Mouse (Mus musculus): ENCODE results near the gene Gm3336. TPM values are rescaled to one million over a fixed set of nuclear protein-coding genes. Genes with fewer than 3 reads are reported as not detected.

Gm3336 gene
- total and polyA plus RNA-seq, 3 experiments: 0.25 to 0.49 TPM; not detected in 1

- Histone ChIP-seq H3K79me2 (replicated peaks; ENCODE audit: control insufficient read depth, extremely low read depth, insufficient read depth, poor library complexity, severe bottlenecking) (peaks cover 16% of the 10 kb centered on the region), H3K9ac (ENCODE audit: insufficient read depth, low read depth) (no peak overlapping the region), H3K4me2 (ENCODE audit: insufficient read depth, low read depth, poor library complexity, severe bottlenecking) (no peak overlapping the region), H3K4me1 (ENCODE audit: control insufficient read depth in 1 of 2, insufficient read depth in 2 of 2) (peaks cover 29 to 73% of the 10 kb centered on the region in 2 experiments), H3K36me3 (replicated peaks in 1 of 2; ENCODE audit: control insufficient read depth in 1 of 2, insufficient read depth in 1 of 2, low read length in 1 of 2) (peaks cover 40% of the 10 kb centered on the region in 2 experiments), H3K9me3 (replicated peaks; ENCODE audit: low read length) (no peaks in the 10 kb centered on the region), H3K27ac (ENCODE audit: insufficient read depth, low read depth) (peak overlapping the region; percentile 61; the same call in 1 of the 2 replicates), H3K4me3 (replicated peaks in 1 of 3; ENCODE audit: low read depth in 2 of 3, low read length in 2 of 3, poor library complexity in 1 of 3) (peak overlapping the region in 1 of 3 experiments; percentile 21), H3K27me3 (replicated peaks) (no peaks in the 10 kb centered on the region)
- TF ChIP-seq E2F4 (IDR thresholded peaks at IDR 0.05; ENCODE audit: insufficient replicate concordance, low read depth, low read length): no peak
- TF ChIP-seq ELF1 (IDR thresholded peaks at IDR 0.05; ENCODE audit: low read depth, low read length): peak; percentile 41; the same call in 1 of the 2 replicates
- in situ Hi-C loops (cut with MboI; ENCODE audit: low pct_ligation_motif_present, low pct_unique_long_range_greater_than_20kb, low sequenced_read_pairs): no loop called here
- no peak for DNase-seq (ENCODE audit: extremely low read depth)
- dilution Hi-C loops (cut with MboI; ENCODE audit: extremely low pct_ligation_motif_present, extremely low pct_unique_long_range_greater_than_20kb, low sequenced_read_pairs): no loop called here
These were observed 43.0 kb upstream of the Gm3336 start for GRCm38 (mm10) chr8:70675336-70675735.

GRCm38 (mm10) chr8:70677451-70678080 is 40.8 kb upstream of the Gm3336 start:
- in situ Hi-C loops (cut with MboI; ENCODE audit: low pct_ligation_motif_present, low pct_unique_long_range_greater_than_20kb, low sequenced_read_pairs) (no loop called here), dilution Hi-C loops (cut with MboI; ENCODE audit: extremely low pct_ligation_motif_present, extremely low pct_unique_long_range_greater_than_20kb, low sequenced_read_pairs) (no loop called here)
- Histone ChIP-seq H3K4me1 (ENCODE audit: control insufficient read depth in 1 of 2, insufficient read depth in 2 of 2) (peaks cover 33 to 80% of the 10 kb centered on the region in 2 experiments), H3K9me3 (replicated peaks; ENCODE audit: low read length) (no peaks in the 10 kb centered on the region), H3K79me2 (replicated peaks; ENCODE audit: control insufficient read depth, extremely low read depth, insufficient read depth, poor library complexity, severe bottlenecking) (peaks cover 16% of the 10 kb centered on the region), H3K36me3 (replicated peaks in 1 of 2; ENCODE audit: control insufficient read depth in 1 of 2, insufficient read depth in 1 of 2, low read length in 1 of 2) (peaks cover 42 to 46% of the 10 kb centered on the region in 2 experiments), H3K4me3 (replicated peaks in 1 of 3; ENCODE audit: low read depth in 2 of 3, low read length in 2 of 3, poor library complexity in 1 of 3) (peak overlapping the region in 1 of 3 experiments; percentile 26), H3K27ac (ENCODE audit: insufficient read depth, low read depth) (peak overlapping the region; percentile 13; the same call in 1 of the 2 replicates), H3K9ac (ENCODE audit: insufficient read depth, low read depth) (no peak overlapping the region), H3K27me3 (replicated peaks) (no peaks in the 10 kb centered on the region), H3K4me2 (ENCODE audit: insufficient read depth, low read depth, poor library complexity, severe bottlenecking) (no peak overlapping the region)
- no peak for TF ChIP-seq RAD21 (IDR thresholded peaks at IDR 0.05; ENCODE audit: low read depth, low read length)
- TF ChIP-seq MAFK (IDR thresholded peaks at IDR 0.05; ENCODE audit: insufficient replicate concordance, low read length): no peak
- no peak for TF ChIP-seq IRF4 (IDR thresholded peaks at IDR 0.05; ENCODE audit: low read depth, low read length)
- no peak for TF ChIP-seq MYC (IDR thresholded peaks at IDR 0.05; ENCODE audit: low read depth, low read length)
- no peak for TF ChIP-seq ZNF384 (IDR thresholded peaks at IDR 0.05; ENCODE audit: low read depth, low read length)
- TF ChIP-seq ZC3H11A (IDR thresholded peaks at IDR 0.05; ENCODE audit: low read depth, low read length): no peak
- TF ChIP-seq TBP (conservative IDR thresholded peaks at IDR 0.05; ENCODE audit: low read depth, low read length): no peak
- TF ChIP-seq MAZ (IDR thresholded peaks at IDR 0.05; ENCODE audit: low read depth, low read length): no peak
- TF ChIP-seq UBTF (IDR thresholded peaks at IDR 0.05; ENCODE audit: low read depth, low read length): no peak
- TF ChIP-seq JUND (conservative IDR thresholded peaks at IDR 0.05; ENCODE audit: low read depth, low read length): no peak
- no peak for TF ChIP-seq E2F4 (IDR thresholded peaks at IDR 0.05; ENCODE audit: insufficient replicate concordance, low read depth, low read length)
- no peak for DNase-seq (ENCODE audit: extremely low read depth)

All from CH12.LX (cell line).